Mouse (Mus musculus) heart, postnatal 0 days (tissue): ENCODE measurements at regions not wholly inside any gene's neighbourhood (a gene's known extent, or its start where the extent isn't known, plus 50 kb on each side); places are given as distances from the start of the nearest gene placed in this dataset.

Experiments used
- ATAC-seq: fragments of 200-750 bp; cut with Nextera tagmentation; 2 replicates; pipeline ENCODE4 v1.8.0; 2017; ENCODE audit warnings: low read depth, moderate number of reproducible peaks, moderate library complexity; ENCODE audit not compliant: insufficient read depth
- DNase-seq: peaks from one replicate; pipeline ENCODE4 v3.0.0-alpha.2; 2016; ENCODE audit warnings: low spot score
- H3K27ac ChIP-seq: fragments of 300-500 bp; sonication (generic); 2 replicates; pipeline ENCODE4 v1.5.1; 2014; ENCODE audit warnings: low read depth, mild to moderate bottlenecking
- H3K27me3 ChIP-seq: fragments of 300-500 bp; sonication (generic); 2 replicates; pipeline ENCODE4 v1.6.1; 2014; ENCODE audit warnings: low read length, mixed read lengths; ENCODE audit not compliant: control insufficient read depth, insufficient read depth
- H3K36me3 ChIP-seq: fragments of 300-500 bp; sonication (generic); replicated peaks from 2 replicates; pipeline ENCODE4 v1.6.1; 2014; ENCODE audit warnings: low read length, mixed read lengths; ENCODE audit not compliant: control insufficient read depth, insufficient read depth
- H3K4me1 ChIP-seq: fragments of 300-500 bp; sonication (generic); 2 replicates; pipeline ENCODE4 v1.6.1; 2014; ENCODE audit warnings: antibody characterized with exemption; ENCODE audit not compliant: control insufficient read depth, insufficient read depth
- H3K4me2 ChIP-seq: fragments of 300-500 bp; sonication (generic); 2 replicates; pipeline ENCODE4 v1.6.1; 2014; ENCODE audit warnings: low read depth, mild to moderate bottlenecking, low read length, moderate library complexity
- H3K4me3 ChIP-seq: fragments of 300-500 bp; sonication (generic); 2 replicates; pipeline ENCODE4 v1.5.1; 2014; ENCODE audit warnings: low read depth, low read length
- H3K9ac ChIP-seq: fragments of 300-500 bp; sonication (generic); replicated peaks from 2 replicates; pipeline ENCODE4 v1.6.1; 2014; ENCODE audit warnings: low read depth, low read length, mixed read lengths
- H3K9me3 ChIP-seq: fragments of 300-500 bp; sonication (generic); replicated peaks from 2 replicates; pipeline ENCODE4 v1.6.1; 2016; ENCODE audit warnings: low read length; ENCODE audit not compliant: control insufficient read depth
- CTCF ChIP-seq: IDR thresholded peaks from 2 replicates; pipeline ENCODE4 v1.5.1; 2016; ENCODE audit warnings: antibody characterized with exemption, control low read depth, low read depth
- EP300 ChIP-seq: IDR thresholded peaks from 2 replicates; pipeline ENCODE4 v1.6.1; 2016; ENCODE audit warnings: antibody characterized with exemption, low read depth
- WGBS: fragments of 180-500 bp; shearing (Covaris S2); extraction: QIAGEN DNeasy Blood & Tissue Kit; methylation state at CpG from one replicate; pipeline ENCODE4 v1.1.7; 2014; 5-methylcytosine and 5-hydroxymethylcytosine counted together

- no peaks in the 10 kb centered on the region for H3K36me3 ChIP-seq
- H3K4me3 ChIP-seq, result no peak overlapping the region
- no peak overlapping the region for H3K27ac ChIP-seq
- ATAC-seq, result no peak
- no peak overlapping the region for H3K4me2 ChIP-seq
- H3K9me3 ChIP-seq, result no peaks in the 10 kb centered on the region
- no peaks in the 10 kb centered on the region for H3K4me1 ChIP-seq
- H3K9ac ChIP-seq, result no peak overlapping the region
- TF ChIP-seq CTCF (no peak), EP300 (no peak)
- no peak for DNase-seq
- 73% methylated on average over 5 of the region's 5 CpGs for WGBS
- no peaks in the 10 kb centered on the region for H3K27me3 ChIP-seq
Observed at GRCm38 (mm10) chr9:41745979-41746647, 378.0 kb downstream of the Sorl1 start.

GRCm38 (mm10) chr9:41741500-41741899, 382.6 kb downstream of the Sorl1 start:
- 59% methylated on average over 5 of the region's 5 CpGs for WGBS
- no peaks in the 10 kb centered on the region for H3K9me3 ChIP-seq

GRCm38 (mm10) chr9:41740536-41740935, 383.6 kb downstream of the Sorl1 start:
- Histone ChIP-seq H3K9me3 (no peaks in the 10 kb centered on the region), H3K4me2 (no peak overlapping the region), H3K4me3 (no peak overlapping the region), H3K4me1 (0 out of 2 replicates have a peak, but pooled peaks cover 9% of the 10 kb centered on the region), H3K27me3 (no peaks in the 10 kb centered on the region), H3K9ac (no peak overlapping the region), H3K27ac (no peak overlapping the region), H3K36me3 (no peaks in the 10 kb centered on the region)
- WGBS, result 92% methylated on average over 8 of the region's 8 CpGs
- no peak for DNase-seq
- no peak for ATAC-seq
- TF ChIP-seq EP300 (no peak), CTCF (no peak)

More at GRCm38 (mm10) chr9:41741500-41741899, 382.6 kb downstream of the Sorl1 start:
- TF ChIP-seq CTCF (no peak), EP300 (no peak)
- Histone ChIP-seq H3K27ac (no peak overlapping the region), H3K4me3 (no peak overlapping the region), H3K4me1 (0 out of 2 replicates have a peak, but pooled peaks cover 5% of the 10 kb centered on the region), H3K9ac (no peak overlapping the region), H3K27me3 (no peaks in the 10 kb centered on the region), H3K36me3 (no peaks in the 10 kb centered on the region), H3K4me2 (no peak overlapping the region)
- no peak for ATAC-seq
- DNase-seq, result no peak

- ATAC-seq (no peak), DNase-seq (no peak)
- WGBS, result 89% methylated on average over 6 of the region's 6 CpGs
- Histone ChIP-seq H3K27me3 (no peaks in the 10 kb centered on the region), H3K36me3 (no peaks in the 10 kb centered on the region), H3K4me1 (0 out of 2 replicates have a peak, but pooled peaks cover 9% of the 10 kb centered on the region), H3K4me3 (no peak overlapping the region), H3K9ac (no peak overlapping the region), H3K4me2 (no peak overlapping the region), H3K9me3 (no peaks in the 10 kb centered on the region), H3K27ac (no peak overlapping the region)
- TF ChIP-seq CTCF (no peak), EP300 (no peak)
Observed at GRCm38 (mm10) chr9:41737671-41738070, 386.4 kb downstream of the Sorl1 start.

- Histone ChIP-seq H3K4me1 (0 out of 2 replicates have a peak, but pooled peaks cover 9% of the 10 kb centered on the region), H3K27me3 (no peaks in the 10 kb centered on the region), H3K4me2 (peak overlapping the region; percentile 83), H3K27ac (no peak overlapping the region), H3K4me3 (no peak overlapping the region), H3K9me3 (no peaks in the 10 kb centered on the region), H3K9ac (0 out of 2 replicates have a peak overlapping the region, but pooled peaks have one; percentile 1), H3K36me3 (no peaks in the 10 kb centered on the region)
- DNase-seq (no peak), ATAC-seq (no peak)
- TF ChIP-seq EP300 (no peak), CTCF (no peak)
- WGBS, result 40% methylated on average over 6 of the region's 6 CpGs
Observed at GRCm38 (mm10) chr9:41736881-41737280, 387.2 kb downstream of the Sorl1 start.
